Mouse (Mus musculus) liver, embryonic 14.5 days (tissue): Measurements from ENCODE around the gene Cul4a. TPM values are rescaled to one million over a fixed set of nuclear protein-coding genes. Genes with fewer than 3 reads are reported as not detected.
"Not testable (repeated sequence)": the region's sequence is repeated elsewhere in the genome, so short reads cannot be mapped to it uniquely, and the experiment has no call there.

Experiments
- ATAC-seq: fragments of 200-750 bp; cut with Nextera tagmentation; 2 replicates; pipeline ENCODE4 v1.8.0; 2017; ENCODE audit warnings: moderate number of reproducible peaks, mild to moderate bottlenecking, moderate library complexity; ENCODE audit not compliant: insufficient read depth
- DNase-seq, 3 experiments: peaks; one replicate each; pipeline ENCODE4 v3.0.0-alpha.2; 2012 to 2013; ENCODE audit warnings: low read depth in 3 of 3, low spot score in 3 of 3
- H3K27ac ChIP-seq: fragments of 300-500 bp; sonication (generic); 2 replicates; pipeline ENCODE4 v1.5.1; 2014; ENCODE audit warnings: moderate library complexity, mild to moderate bottlenecking, control low read depth, inconsistent platforms
- H3K27me3 ChIP-seq: fragments of 300-500 bp; sonication (generic); 2 replicates; pipeline ENCODE4 v1.6.1; 2014; ENCODE audit warnings: mild to moderate bottlenecking, low read length, moderate library complexity; ENCODE audit not compliant: control insufficient read depth, insufficient read depth
- H3K36me3 ChIP-seq: fragments of 300-500 bp; sonication (generic); replicated peaks from 2 replicates; pipeline ENCODE4 v1.6.1; 2014; ENCODE audit warnings: low read depth; ENCODE audit not compliant: control insufficient read depth, insufficient read depth
- H3K4me1 ChIP-seq, 2 experiments: fragments of 200-500 bp in 1 of 2; fragments of 300-500 bp in 1 of 2; sonication (generic) in 1 of 2; replicated peaks; 2 replicates each; pipeline ENCODE4 v1.6.1; 2012 to 2014; ENCODE audit warnings: antibody characterized with exemption in 1 of 2, inconsistent platforms in 1 of 2, low read length in 1 of 2; ENCODE audit not compliant: control insufficient read depth in 2 of 2, insufficient read depth in 2 of 2
- H3K4me2 ChIP-seq: fragments of 300-500 bp; sonication (generic); 2 replicates; pipeline ENCODE4 v1.6.1; 2014; ENCODE audit warnings: low read depth, mild to moderate bottlenecking, control low read depth, moderate library complexity
- H3K4me3 ChIP-seq, 2 experiments: fragments of 200-500 bp in 1 of 2; fragments of 300-500 bp in 1 of 2; sonication (generic) in 1 of 2; 2 replicates each; pipeline ENCODE4 v1.5.1; 2012 to 2014; ENCODE audit warnings: low read depth in 2 of 2, low read length in 2 of 2, mild to moderate bottlenecking in 2 of 2, control low read depth in 1 of 2, inconsistent platforms in 1 of 2, moderate library complexity in 1 of 2; ENCODE audit not compliant: insufficient read depth in 1 of 2
- H3K9ac ChIP-seq: fragments of 300-500 bp; sonication (generic); replicated peaks from 2 replicates; pipeline ENCODE4 v1.6.1; 2014; ENCODE audit warnings: mild to moderate bottlenecking, control low read depth, moderate library complexity
- H3K9me3 ChIP-seq: fragments of 300-500 bp; sonication (generic); 2 replicates; pipeline ENCODE4 v1.6.1; 2016; ENCODE audit warnings: low read length, mixed read lengths; ENCODE audit not compliant: control insufficient read depth
- CTCF ChIP-seq: IDR thresholded peaks from 2 replicates; pipeline ENCODE4 v1.5.1; 2016; ENCODE audit warnings: antibody characterized with exemption, low read depth, control low read depth
- EP300 ChIP-seq: IDR thresholded peaks from 2 replicates; pipeline ENCODE4 v1.6.1; 2016; ENCODE audit warnings: antibody characterized with exemption, low read depth
- WGBS: fragments of 180-500 bp; shearing (Covaris S2); extraction: QIAGEN DNeasy Blood & Tissue Kit; methylation state at CpG from one replicate; pipeline ENCODE4 v1.1.7; 2014; ENCODE audit not compliant: insufficient replicate concordance; 5-methylcytosine and 5-hydroxymethylcytosine counted together
- polyA plus RNA-seq, 2 experiments: library from polyadenylated mRNA; depleted of rRNA in 1 of 2; stranded (reverse) in 1 of 2; unstranded in 1 of 2; fragments of >200 nt; fragmentation: Nextera tagmentation in 1 of 2; extraction: Ambion mirVana in 1 of 2; gene quantifications; 2 replicates each; pipeline versions ENCODE4 v1.2.1 to v1.2.3; 2012 to 2014

Cul4a gene
- polyA plus RNA-seq, 2 experiments, result 48.5 to 68.8 TPM

DNA sequence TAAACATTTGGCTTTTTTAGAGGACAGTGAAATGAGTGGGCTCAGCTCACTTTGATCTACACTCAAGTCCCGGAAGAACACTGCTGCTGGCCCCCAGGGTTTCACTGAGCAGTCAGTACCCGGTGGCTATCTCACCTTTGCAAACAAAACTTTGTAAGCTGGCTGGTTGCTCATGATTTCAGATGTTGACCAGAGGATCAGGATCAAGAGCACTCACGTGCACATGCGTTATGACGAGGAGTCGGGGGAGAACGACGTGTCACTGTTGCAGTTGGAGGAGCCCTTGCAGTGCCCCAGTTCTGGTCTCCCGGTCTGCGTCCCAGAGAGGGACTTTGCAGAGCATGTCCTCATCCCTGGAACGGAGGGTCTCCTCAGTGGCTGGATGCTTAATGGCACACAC lies 32.2 kb upstream of the Cul4a start:
- no peaks in the 10 kb centered on the region for H3K9me3 ChIP-seq
- DNase-seq (no peak), ATAC-seq (no peak)
- H3K27ac ChIP-seq, result no peak overlapping the region
- peaks cover 0 to 4% of the 10 kb centered on the region in 2 experiments; a peak in 2 of 4 replicates for H3K4me1 ChIP-seq
- H3K27me3 ChIP-seq, result no peaks in the 10 kb centered on the region
- 84% methylated on average over 11 of the region's 11 CpGs for WGBS
- no peak overlapping the region for H3K4me3 ChIP-seq
- no peaks in the 10 kb centered on the region; the same call in none of the 2 replicates for H3K36me3 ChIP-seq
- no peak overlapping the region for H3K9ac ChIP-seq
- no peak overlapping the region for H3K4me2 ChIP-seq
- TF ChIP-seq CTCF (no peak), EP300 (no peak)

DNA sequence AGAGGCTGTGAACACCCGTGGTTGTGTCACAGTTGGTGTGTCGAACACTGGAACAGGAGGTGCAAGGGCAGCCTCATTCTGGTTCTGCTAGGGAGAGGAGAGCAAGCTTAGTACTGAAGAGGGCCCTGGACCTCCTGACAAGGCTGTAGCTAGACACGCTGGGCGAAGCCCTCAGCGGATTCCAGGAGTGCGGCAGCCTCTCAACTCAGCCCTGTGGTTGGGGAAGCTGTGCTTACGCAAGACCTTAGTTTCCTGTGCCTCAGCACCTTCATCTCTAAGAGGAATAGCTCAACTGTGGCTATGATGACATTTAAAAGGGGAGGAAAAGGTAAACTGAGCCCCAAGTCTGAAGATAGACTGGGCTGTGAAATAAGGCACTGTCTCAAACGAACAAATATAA lies 30.4 kb upstream of the Cul4a start:
- DNase-seq, result no peak
- H3K27ac ChIP-seq, result no peak overlapping the region
- H3K27me3 ChIP-seq, result no peaks in the 10 kb centered on the region
- no peak overlapping the region for H3K4me3 ChIP-seq
- no peaks in the 10 kb centered on the region for H3K9me3 ChIP-seq
- no peak overlapping the region for H3K9ac ChIP-seq
- TF ChIP-seq CTCF (no peak), EP300 (no peak)
- H3K4me2 ChIP-seq, result no peak overlapping the region
- peaks cover 0 to 4% of the 10 kb centered on the region in 2 experiments; a peak in 2 of 4 replicates for H3K4me1 ChIP-seq
- WGBS, result 67% methylated on average over 8 of the region's 8 CpGs
- H3K36me3 ChIP-seq, result peaks cover 12% of the 10 kb centered on the region
- peak; percentile 33; the same call in 1 of the 2 replicates for ATAC-seq

DNA sequence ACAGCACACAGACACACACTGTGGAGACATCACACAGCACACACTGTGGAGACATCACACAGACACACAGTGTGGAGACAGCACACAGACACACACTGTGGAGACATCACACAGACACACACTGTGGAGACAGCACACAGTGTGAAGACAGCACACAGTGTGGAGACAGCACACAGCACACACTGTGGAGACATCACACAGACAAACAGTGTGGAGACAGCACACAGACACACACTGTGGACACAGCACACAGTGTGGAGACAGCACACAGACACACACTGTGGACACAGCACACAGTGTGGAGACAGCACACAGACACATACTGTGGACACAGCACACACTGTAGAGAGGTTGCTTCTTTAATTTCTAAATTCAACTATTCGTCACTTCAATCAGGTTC lies 29.8 kb upstream of the Cul4a start:
- H3K27me3 ChIP-seq, result not testable (repeated sequence)

DNA sequence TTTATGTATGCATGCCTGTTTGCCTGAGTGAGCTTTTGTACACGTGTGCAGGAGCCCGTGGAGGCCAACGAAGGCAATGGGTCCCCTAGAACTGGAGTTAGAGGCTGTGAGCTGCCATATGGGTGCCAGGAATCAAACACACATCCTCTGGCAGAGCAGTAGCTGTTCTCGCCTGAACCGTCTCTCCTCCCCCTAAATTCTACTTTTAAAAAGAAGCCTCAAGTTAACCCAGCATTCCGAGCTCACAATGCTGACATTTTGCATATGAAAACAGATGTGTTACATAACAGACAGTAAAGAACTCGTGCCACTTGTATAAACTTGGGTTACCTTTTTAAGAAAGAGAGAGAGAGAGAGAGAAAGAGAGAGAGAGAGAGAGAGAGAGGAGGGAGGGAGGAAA lies 27.9 kb upstream of the Cul4a start:
- Histone ChIP-seq H3K9me3 (no peaks in the 10 kb centered on the region), H3K4me1 (peaks cover 0 to 4% of the 10 kb centered on the region in 2 experiments; a peak in 2 of 4 replicates), H3K27me3 (no peaks in the 10 kb centered on the region), H3K27ac (no peak overlapping the region), H3K4me2 (no peak overlapping the region), H3K36me3 (peaks cover 23% of the 10 kb centered on the region), H3K9ac (no peak overlapping the region), H3K4me3 (no peak overlapping the region)
- TF ChIP-seq CTCF (no peak), EP300 (no peak)
- ATAC-seq (no peak), DNase-seq (no peak)
- WGBS, result 74% methylated on average over 7 of the region's 7 CpGs

More for the DNA sequence above, 29.8 kb upstream of the Cul4a start:
- not testable (repeated sequence) for H3K9me3 ChIP-seq, H3K4me1 ChIP-seq, H3K4me2 ChIP-seq, H3K27ac ChIP-seq, ATAC-seq, H3K4me3 ChIP-seq, DNase-seq, H3K9ac ChIP-seq
- H3K36me3 ChIP-seq, result peaks cover 13% of the 10 kb centered on the region
- 88% methylated on average over 1 of the region's 1 CpGs for WGBS

DNA sequence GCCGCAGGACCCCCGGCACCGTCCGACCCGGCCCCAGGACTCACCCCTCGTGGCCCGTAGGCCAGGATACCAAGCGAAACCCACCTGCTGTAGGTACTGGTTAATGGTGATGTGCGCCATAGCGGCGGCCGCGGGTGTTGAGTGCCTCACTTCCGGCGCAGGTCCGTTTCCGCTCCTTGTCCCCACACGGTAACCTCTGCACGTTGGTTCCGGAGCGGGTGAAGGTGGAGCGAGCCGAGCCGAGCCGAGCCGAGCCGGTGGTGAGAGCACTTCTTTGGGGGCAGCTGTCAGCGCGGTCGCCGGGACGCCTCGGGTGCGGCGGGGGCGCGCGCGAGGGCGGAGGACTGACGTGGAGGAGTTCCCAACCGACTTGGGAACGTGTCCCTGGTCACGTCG lies 732 bp upstream of the Cul4a start:
- peak overlapping the region; percentile 92 for H3K27ac ChIP-seq
- WGBS, result under 1% methylated on average over 45 of the region's 45 CpGs
- TF ChIP-seq EP300 (no peak), CTCF (no peak)
- H3K4me2 ChIP-seq, result peak overlapping the region; percentile 96
- no peaks in the 10 kb centered on the region for H3K9me3 ChIP-seq
- H3K4me3 ChIP-seq, result peak overlapping the region; percentile 88 to 95
- peaks cover 2% of the 10 kb centered on the region; the same call in 1 of the 2 replicates for H3K36me3 ChIP-seq
- peaks cover 25 to 31% of the 10 kb centered on the region in 2 experiments for H3K4me1 ChIP-seq
- ATAC-seq (peak; percentile 49), DNase-seq (peak; percentile 76 to 82 (median 79))
- H3K27me3 ChIP-seq, result no peaks in the 10 kb centered on the region
- peak overlapping the region; percentile 89 for H3K9ac ChIP-seq
